Mouse (Mus musculus) layer of hippocampus, adult 9-10 months (tissue): ENCODE data around the gene Hbb-y.
"Not testable (repeated sequence)": the region's sequence is repeated elsewhere in the genome, so short reads cannot be mapped to it uniquely, and the experiment has no call there.

Experiments
- DNase-seq: peaks from one replicate; pipeline ENCODE4 v3.0.0; 2022; ENCODE audit warnings: low spot score

Gene Hbb-y

GRCm38 (mm10) chr7:103813152-103813551 is 39.9 kb downstream of the Hbb-y start:
- DNase-seq = not testable (repeated sequence)

DNA sequence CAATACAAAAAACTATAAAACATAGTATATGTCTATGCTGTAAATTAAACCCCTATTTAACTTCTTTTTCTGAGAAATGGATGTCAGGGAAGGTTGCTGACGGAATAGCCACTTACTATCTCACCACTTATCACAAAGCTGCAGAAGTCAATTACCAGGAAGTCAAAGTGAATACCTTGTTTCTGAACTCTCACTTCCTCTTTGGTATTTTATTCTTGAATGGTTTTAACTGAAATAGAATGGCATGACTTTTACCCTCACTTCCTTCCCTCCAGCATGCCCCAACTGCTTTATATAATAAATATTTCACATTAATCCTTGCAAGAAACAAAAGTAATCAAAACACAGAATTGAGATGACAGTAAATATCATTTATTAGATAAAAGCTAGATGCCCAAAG is 40.8 kb downstream of the Hbb-y start:
- DNase-seq = no peak

- DNase-seq = no peak
These were observed 41.7 kb downstream of the Hbb-y start for GRCm38 (mm10) chr7:103811223-103811845.

DNA sequence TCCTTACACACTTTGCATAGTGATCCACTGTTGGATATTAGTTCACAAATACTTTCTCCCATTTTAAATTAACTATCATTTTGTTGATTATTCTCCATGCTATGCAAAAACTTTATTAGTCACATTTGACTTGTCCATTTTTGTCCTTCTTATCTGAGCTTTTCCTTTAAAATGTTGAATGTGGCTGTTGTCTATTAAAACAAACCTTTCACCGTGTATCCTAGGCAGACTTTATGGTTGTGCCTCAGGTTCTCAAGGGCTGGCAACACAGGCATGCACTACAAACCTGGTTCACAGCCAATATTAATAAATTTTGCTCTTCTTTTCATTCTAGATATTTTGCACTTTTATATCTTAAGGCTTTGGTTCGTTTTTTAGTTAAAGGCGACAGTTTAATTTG is 42.3 kb downstream of the Hbb-y start:
- DNase-seq = no peak

DNA sequence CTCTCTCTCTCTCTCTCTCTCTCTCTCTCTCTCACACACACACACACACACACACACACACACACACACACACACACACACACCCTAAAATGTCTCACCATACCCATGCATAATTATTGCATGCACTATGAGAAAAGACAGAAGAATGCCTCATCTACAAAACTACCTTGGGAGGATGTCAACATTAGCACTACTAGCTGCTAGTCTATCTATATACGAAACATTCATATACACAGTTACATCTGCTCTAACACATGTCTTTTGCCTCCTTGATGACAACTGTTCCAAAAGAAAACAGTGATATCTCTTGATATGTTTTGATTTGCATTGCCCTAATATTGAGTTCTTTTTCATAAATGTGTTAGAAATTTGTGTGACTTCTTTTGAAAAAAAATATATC is 42.7 kb downstream of the Hbb-y start:
- DNase-seq = no peak

DNA sequence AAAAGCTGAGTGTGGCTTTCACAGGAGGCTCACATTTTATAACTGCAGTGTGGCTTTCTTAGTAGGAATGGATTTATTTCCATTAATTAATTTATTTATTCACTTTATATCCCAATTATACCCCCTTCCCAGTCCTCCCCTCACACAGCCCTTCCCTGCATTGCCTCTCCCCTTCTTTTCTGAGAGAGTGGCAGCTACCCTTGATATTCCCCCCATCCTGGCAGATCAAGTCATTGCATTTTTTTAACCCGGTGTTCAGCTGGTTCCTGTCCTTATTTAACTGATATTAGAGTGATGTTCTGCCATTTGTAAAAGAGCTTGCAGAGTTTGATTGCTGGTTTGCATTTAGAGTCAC is 43.2 kb downstream of the Hbb-y start:
- no peak for DNase-seq

- no peak for DNase-seq
These were observed 43.8 kb downstream of the Hbb-y start for GRCm38 (mm10) chr7:103808971-103809800.

GRCm38 (mm10) chr7:103808120-103808519 is 44.9 kb downstream of the Hbb-y start:
- DNase-seq = not testable (repeated sequence)

DNA sequence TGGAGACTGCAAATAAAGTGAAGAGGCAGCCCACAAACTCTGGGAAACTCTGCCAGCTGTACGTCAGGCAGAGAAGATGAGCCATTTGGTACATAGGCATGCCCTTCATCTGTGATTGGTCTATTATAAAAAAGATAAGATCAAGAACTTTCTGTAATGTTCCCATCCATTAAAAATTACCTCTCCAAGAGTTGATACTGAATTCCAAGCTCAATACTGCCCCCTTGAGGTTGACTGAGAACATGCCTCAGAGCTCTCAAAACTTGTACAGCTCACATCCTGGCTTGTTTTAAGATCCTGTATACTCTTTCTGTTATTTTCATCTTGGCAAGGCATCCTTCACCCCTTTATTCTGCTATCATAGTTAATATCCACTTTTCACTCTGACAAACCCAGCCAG is 46.2 kb downstream of the Hbb-y start:
- no peak for DNase-seq
